ENCODE assay signal across 11 mouse cellular contexts in the genomic region with DNA sequence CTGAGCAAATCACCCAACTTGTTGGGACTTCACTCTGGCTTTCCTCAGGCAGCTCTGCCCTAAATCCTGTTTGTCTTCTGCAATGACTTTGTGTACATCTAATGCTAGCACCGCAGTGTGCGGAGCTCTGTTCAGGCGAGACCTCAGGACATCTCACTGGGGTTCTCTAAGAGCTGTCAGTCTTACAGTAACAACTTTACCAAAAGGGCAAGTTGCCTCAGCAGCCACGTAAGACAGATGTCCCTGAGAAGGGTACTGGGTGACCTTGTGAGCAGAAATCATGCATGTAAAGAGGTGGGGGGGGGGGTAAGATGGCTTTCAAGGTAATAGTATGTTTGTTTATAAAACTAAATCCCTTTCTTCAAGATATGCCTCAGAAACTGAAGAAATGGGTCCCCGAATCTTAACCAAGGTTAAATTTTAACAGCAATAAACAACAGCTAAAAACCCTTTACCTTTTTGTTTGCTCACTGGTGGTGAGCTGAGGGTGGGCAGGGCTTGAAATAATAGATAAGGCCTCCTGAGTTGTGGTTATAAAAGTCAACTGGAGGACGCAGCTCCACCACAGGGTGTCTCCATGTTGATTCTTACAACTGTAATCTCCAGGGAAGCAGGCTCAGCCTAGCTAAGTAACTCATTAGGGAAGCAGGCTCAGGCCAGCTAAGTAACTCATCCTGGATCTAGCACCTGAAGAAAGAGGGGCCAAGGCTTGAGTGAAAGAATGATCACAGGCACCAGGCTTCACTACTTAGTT. TPM values are rescaled to one million over a fixed set of nuclear protein-coding genes. Genes with fewer than 3 reads are reported as not detected.
DNase-seq lines count a peak whose midpoint lies in the region; ATAC-seq and TF ChIP-seq lines count a peak whose summit lies in the region.
"Had no signal": no experiment of that assay in that cellular context is flagged by ENCODE, and none has a peak within 500 bp of the region (broad histone marks: within the 10 kb centered on the region; RNA-seq: fewer than 3 reads in every experiment).

No protein-coding gene starts in this region.

- TF ChIP-seq POLR2A in heart, adult 2 months (IDR thresholded peaks at IDR 0.05; ENCODE audit: insufficient read depth, low read depth, low read length) = no peak

- H3K4me3 ChIP-seq in heart, adult 2 months = no peak overlapping the region
- H3K4me3 ChIP-seq in lung, embryonic 15.5 days = no peak overlapping the region
- H3K4me3 ChIP-seq in hindbrain, embryonic 13.5 days = no peak overlapping the region

- H3K4me2 ChIP-seq in lung, embryonic 15.5 days = no peak overlapping the region
- no peak overlapping the region for H3K4me2 ChIP-seq in hindbrain, embryonic 13.5 days

- intact Hi-C loops in heart, adult 2 months (cut with DNase I) = loop anchor here (5.0 kb wide), 1 partner anchor 36 kb away; the partner anchor contains the start of gene Smad1

- no peak overlapping the region for H3K9ac ChIP-seq in heart, adult 2 months (ENCODE audit: low read depth, low read length)
- no peak overlapping the region for H3K9ac ChIP-seq in lung, embryonic 15.5 days
- H3K9ac ChIP-seq in hindbrain, embryonic 13.5 days = no peak overlapping the region

- peak overlapping the region; percentile 43 for H3K27ac ChIP-seq in heart, adult 2 months
- peak overlapping the region; percentile 24 for H3K27ac ChIP-seq in lung, embryonic 15.5 days
- H3K27ac ChIP-seq in hindbrain, embryonic 13.5 days = peak overlapping the region; percentile 25; the same call in 1 of the 2 replicates
- H3K27ac ChIP-seq: macrophage had no signal

- ATAC-seq in lung, embryonic 15.5 days (ENCODE audit: borderline replicate concordance, extremely low read depth, low FRiP score, low TSS enrichment) = no peak
- no peak; the same call in 1 of the 2 replicates for ATAC-seq in hindbrain, embryonic 13.5 days (ENCODE audit: low FRiP score)
- peak; percentile 93 for ATAC-seq in megakaryocyte-erythroid progenitor cell, adult 5-6 weeks (replicated peaks; ENCODE audit: low FRiP score, low TSS enrichment, poor library complexity, severe bottlenecking)

- TF ChIP-seq EP300 in heart, adult 2 months (IDR thresholded peaks at IDR 0.05; ENCODE audit: insufficient read depth, low read depth, low read length) = no peak

- WGBS in heart, adult 2 months = 67% methylated on average over 6 of the region's 6 CpGs
- WGBS in lung, embryonic 15.5 days = 55% methylated on average over 6 of the region's 6 CpGs
- WGBS in hindbrain, embryonic 13.5 days = 57% methylated on average over 6 of the region's 6 CpGs

- H3K27me3 ChIP-seq in heart, adult 2 months (ENCODE audit: control insufficient read depth, insufficient read depth, low read length) = no peaks in the 10 kb centered on the region
- H3K27me3 ChIP-seq in lung, embryonic 15.5 days = no peaks in the 10 kb centered on the region
- H3K27me3 ChIP-seq in hindbrain, embryonic 13.5 days = no peaks in the 10 kb centered on the region
- H3K27me3 ChIP-seq: CH12.LX had no signal

- H3K9me3 ChIP-seq in lung, embryonic 15.5 days = no peaks in the 10 kb centered on the region
- H3K9me3 ChIP-seq in hindbrain, embryonic 13.5 days = no peaks in the 10 kb centered on the region

- no peak for DNase-seq in heart, adult 2 months
- no peak for DNase-seq in heart, adult 18-20 months
- DNase-seq in lung, postnatal 25 days (ENCODE audit: low spot score) = no peak
- DNase-seq in c-Kit-positive CD71-positive TER-119-positive erythroid progenitor cells, embryonic 14.5 days (ENCODE audit: low spot score) = no peak
- no peak for DNase-seq in layer of hippocampus, adult 9-11 months
- DNase-seq: adrenal gland, postnatal 10 days had no signal

- peaks cover 9% of the 10 kb centered on the region for H3K36me3 ChIP-seq in heart, adult 2 months (ENCODE audit: control insufficient read depth, insufficient read depth, low read length)
- H3K36me3 ChIP-seq in lung, embryonic 15.5 days = 0 out of 2 replicates have a peak, but pooled peaks cover 2% of the 10 kb centered on the region
- peaks cover 31% of the 10 kb centered on the region for H3K36me3 ChIP-seq in hindbrain, embryonic 13.5 days

- peak; percentile 21 for TF ChIP-seq CTCF in heart, adult 2 months (IDR thresholded peaks at IDR 0.05)

- H3K79me2 ChIP-seq in heart, adult 2 months (replicated peaks; ENCODE audit: control insufficient read depth, insufficient read depth, low read length) = peaks cover 6% of the 10 kb centered on the region

- peaks cover 25% of the 10 kb centered on the region for H3K4me1 ChIP-seq in heart, adult 2 months (ENCODE audit: control insufficient read depth, insufficient read depth, low read length)
- H3K4me1 ChIP-seq in lung, embryonic 15.5 days = peaks cover 32% of the 10 kb centered on the region
- peaks cover 50% of the 10 kb centered on the region for H3K4me1 ChIP-seq in hindbrain, embryonic 13.5 days (replicated peaks)

RNA-seq across cellular contexts. Expression of gene Smad1, which starts 38.4 kb away (rescaled TPM):
- 10 to 100 TPM; 12.7 to 14.0 TPM for total RNA-seq in heart, adult 2 months (2021)
- polyA plus RNA-seq in heart, adult 2 months (2012; rRNA removed) = 18.0 and 18.7 TPM in 2 replicates
- 10 to 100 TPM; 13.2 to 14.7 TPM for total RNA-seq in heart, adult 18-20 months (2021)
- polyA plus RNA-seq in lung, embryonic 15.5 days (2015; fragmentation: Nextera tagmentation; extraction: Ambion mirVana) = 36.1 and 38.5 TPM in 2 replicates
- 64.2 and 65.6 TPM in 2 replicates for polyA plus RNA-seq in hindbrain, embryonic 13.5 days (2015; fragmentation: Nextera tagmentation; extraction: Ambion mirVana)
- total RNA-seq in megakaryocyte-erythroid progenitor cell, adult 5-6 weeks (2014; fragmentation: Nextera tagmentation) = 4.2 and 5.1 TPM in 2 replicates
- 1.8 and 8.9 TPM in 2 replicates for total RNA-seq in megakaryocyte-erythroid progenitor cell, adult 5-6 weeks (2017)
- total RNA-seq: CH12.LX had no signal
